Mouse (Mus musculus) bone marrow macrophage, adult 2 months (primary cell): ENCODE data around the gene Magea3.
"Not testable (repeated sequence)": the region's sequence is repeated elsewhere in the genome, so short reads cannot be mapped to it uniquely, and the experiment has no call there.

ENCODE experiments used
- CTCF ChIP-seq: IDR thresholded peaks from 2 replicates; pipeline ENCODE4 v1.5.1; 2012; ENCODE audit warnings: low read depth, mild to moderate bottlenecking, low read length, moderate library complexity
- POLR2A ChIP-seq: IDR thresholded peaks from 2 replicates; pipeline ENCODE4 v1.6.1; 2012; ENCODE audit warnings: mild to moderate bottlenecking, low read depth, low read length, borderline replicate concordance

- TF ChIP-seq CTCF, POLR2A: not testable (repeated sequence)
These were observed 46.4 kb upstream of the Magea3 start, which contains the start of gene Magea8 for GRCm38 (mm10) chrX:154995750-154996149.
